Mouse (Mus musculus) cerebellum, postnatal 4 days (tissue): ENCODE results near the gene Poc1b.

ENCODE experiments used
- DNase-seq, 2 experiments: peaks; one replicate each; pipeline ENCODE4 v3.0.0; 2022; ENCODE audit warnings: low spot score in 2 of 2, mixed read lengths in 1 of 2

Poc1b gene

GRCm38 (mm10) chr10:99227968-99228864 lies 121.4 kb downstream of the Poc1b start:
- no peak for DNase-seq

GRCm38 (mm10) chr10:99229031-99229684 lies 122.3 kb downstream of the Poc1b start:
- no peak for DNase-seq

- DNase-seq, result no peak
These were observed 125.8 kb downstream of the Poc1b start for GRCm38 (mm10) chr10:99232518-99233227.

GRCm38 (mm10) chr10:99234336-99234735 lies 127.5 kb downstream of the Poc1b start:
- DNase-seq, result no peak

GRCm38 (mm10) chr10:99235081-99235480 lies 128.2 kb downstream of the Poc1b start:
- DNase-seq, result no peak

GRCm38 (mm10) chr10:99237205-99237832 lies 130.5 kb downstream of the Poc1b start:
- DNase-seq, result no peak

GRCm38 (mm10) chr10:99238537-99238936 lies 131.7 kb downstream of the Poc1b start:
- DNase-seq, result no peak

GRCm38 (mm10) chr10:99241284-99241828 lies 134.5 kb downstream of the Poc1b start:
- DNase-seq, result no peak

- no peak for DNase-seq
These were observed 135.2 kb downstream of the Poc1b start for GRCm38 (mm10) chr10:99241829-99242711.

GRCm38 (mm10) chr10:99242721-99243120 lies 135.9 kb downstream of the Poc1b start:
- DNase-seq, result no peak

GRCm38 (mm10) chr10:99243907-99244489 lies 137.2 kb downstream of the Poc1b start:
- no peak for DNase-seq

- no peak for DNase-seq
These were observed 137.9 kb downstream of the Poc1b start for GRCm38 (mm10) chr10:99244655-99245260.

GRCm38 (mm10) chr10:99246797-99247508 lies 140.1 kb downstream of the Poc1b start:
- DNase-seq, result no peak
